Mouse (Mus musculus): ENCODE data around the gene Gnb1l.

Gene Gnb1l

GRCm38 (mm10) chr16:18547891-18548290, 49.4 kb downstream of the Gnb1l start:
- no peak for DNase-seq (ENCODE audit: low read depth, low spot score)

GRCm38 (mm10) chr16:18551604-18552003, 53.1 kb downstream of the Gnb1l start:
- no peak for DNase-seq (ENCODE audit: low read depth, low spot score)

- DNase-seq (ENCODE audit: low read depth, low spot score), result peak; percentile 58
These were observed 53.7 kb downstream of the Gnb1l start for GRCm38 (mm10) chr16:18552106-18552710.

DNA sequence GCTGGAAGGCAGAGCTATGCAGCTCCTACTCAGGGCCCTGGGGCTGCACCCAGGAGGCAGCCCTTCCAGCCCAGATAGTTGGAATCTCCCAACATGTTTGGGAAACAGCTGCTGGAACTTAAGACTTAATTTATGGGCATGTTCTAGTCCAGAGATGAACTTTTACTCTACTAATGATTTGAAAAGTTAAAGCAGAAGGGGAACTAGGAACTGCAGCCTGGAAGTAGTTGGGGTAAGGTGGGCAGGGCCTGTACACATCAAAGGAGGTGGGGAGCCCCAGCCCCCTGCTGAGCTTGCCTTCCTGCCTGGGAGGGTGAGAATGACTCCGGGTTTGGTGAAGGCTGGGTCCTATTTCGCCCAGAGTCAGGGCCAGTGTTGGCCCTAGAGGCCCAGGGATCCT, 56.2 kb downstream of the Gnb1l start:
- no peak for DNase-seq (ENCODE audit: low read depth, low spot score)

DNA sequence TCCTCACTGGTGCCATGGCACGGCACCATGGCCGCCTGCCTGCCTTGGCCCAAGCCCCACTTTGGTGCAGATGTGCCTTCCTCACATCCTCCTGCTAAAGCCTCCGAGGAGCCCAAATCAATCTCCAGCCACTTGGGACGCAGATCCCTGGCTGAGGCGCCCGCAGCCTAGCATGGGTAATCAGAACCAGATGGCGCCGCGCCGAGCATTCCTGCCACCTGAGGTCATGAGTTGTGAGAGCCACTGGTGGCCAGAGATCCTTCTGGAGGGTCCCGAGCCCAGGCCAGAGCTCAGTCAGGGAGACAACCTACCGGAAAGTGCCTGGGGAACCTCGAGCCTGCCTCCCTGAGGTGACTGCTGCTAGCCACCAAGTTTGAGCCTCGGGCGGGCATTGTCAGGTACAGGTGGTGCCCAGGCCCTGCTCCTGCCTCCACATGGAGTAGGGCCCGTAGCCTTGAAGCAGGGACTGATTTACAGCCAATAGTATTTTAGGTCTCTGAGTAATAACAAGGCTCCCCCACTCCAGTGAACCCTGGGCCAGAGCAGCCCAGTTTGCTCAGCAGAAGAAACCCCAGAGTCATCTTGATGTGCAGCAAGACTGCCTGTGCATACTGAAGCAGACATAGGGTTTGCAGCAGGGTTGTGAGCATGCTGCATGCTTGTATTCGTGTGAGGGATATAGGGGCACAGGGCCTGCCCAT, 56.9 kb downstream of the Gnb1l start:
- peak; percentile 19 for DNase-seq (ENCODE audit: low read depth, low spot score)

- DNase-seq (ENCODE audit: low read depth, low spot score), result no peak
These were observed 57.9 kb downstream of the Gnb1l start for GRCm38 (mm10) chr16:18556461-18556860.

DNA sequence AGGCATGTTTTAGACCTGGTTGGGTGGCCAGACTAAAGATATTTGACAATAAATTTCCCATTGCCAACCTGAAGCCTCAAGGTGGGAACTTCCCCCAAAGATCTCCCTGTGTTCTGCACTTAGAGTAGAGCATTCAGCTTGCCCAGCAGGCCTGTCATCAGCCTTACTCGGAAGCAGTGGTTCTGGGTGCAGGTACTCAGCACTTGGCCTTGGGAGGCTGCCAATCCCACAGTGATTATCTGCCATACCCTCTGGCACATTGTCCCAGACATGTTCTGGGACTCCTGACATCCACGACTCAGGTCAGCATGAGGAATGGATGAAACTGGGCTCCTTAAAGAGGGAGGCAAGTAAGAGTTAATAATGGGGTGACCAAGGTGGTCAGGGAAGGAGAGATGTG, 66.0 kb downstream of the Gnb1l start:
- DNase-seq (ENCODE audit: low read depth, low spot score), result no peak

DNA sequence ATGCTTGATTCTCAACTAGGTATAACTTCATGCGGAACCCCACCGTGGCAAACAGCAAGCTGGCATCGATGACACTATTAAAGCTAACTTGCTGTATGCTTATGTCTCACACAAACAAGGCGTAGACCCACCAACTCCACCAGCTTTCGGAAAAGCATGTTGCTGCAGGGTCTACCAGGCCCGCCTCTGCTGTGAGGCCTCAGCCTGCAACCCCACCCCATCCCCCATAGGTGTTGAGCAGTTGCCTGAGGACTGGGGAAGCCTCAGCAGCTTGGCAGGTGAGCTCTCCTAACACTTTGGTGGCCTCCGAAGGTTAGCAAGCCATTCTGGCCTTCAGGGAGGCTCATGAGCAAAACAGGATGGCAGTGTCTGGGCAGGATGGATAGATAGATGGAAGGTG, 70.1 kb downstream of the Gnb1l start:
- no peak for DNase-seq (ENCODE audit: low read depth, low spot score)

GRCm38 (mm10) chr16:18574196-18574595, 75.7 kb downstream of the Gnb1l start:
- no peak for DNase-seq (ENCODE audit: low read depth, low spot score)

GRCm38 (mm10) chr16:18577071-18577470, 78.6 kb downstream of the Gnb1l start:
- no peak for DNase-seq (ENCODE audit: low read depth, low spot score)

GRCm38 (mm10) chr16:18577599-18578160, 79.2 kb downstream of the Gnb1l start:
- DNase-seq (ENCODE audit: low read depth, low spot score), result peak; percentile 33

DNA sequence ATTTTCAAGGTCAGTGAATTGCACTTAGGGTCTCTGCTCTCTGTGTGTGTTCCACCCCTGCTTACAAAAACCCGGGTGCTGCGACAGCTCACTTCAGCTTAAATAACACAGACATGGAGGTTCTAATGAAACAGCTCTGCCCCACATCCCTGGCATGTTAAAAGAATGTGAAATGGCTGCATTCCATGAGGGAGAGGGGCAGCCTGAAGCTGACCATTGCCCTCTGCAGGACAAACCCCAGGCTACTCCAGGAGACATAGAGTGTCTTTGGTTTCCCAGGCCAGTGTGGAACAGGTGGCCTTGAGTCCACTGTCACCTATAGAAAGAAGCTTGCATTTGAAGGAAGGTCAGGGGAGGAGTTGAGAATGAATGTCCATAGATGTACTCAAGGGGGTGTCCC, 81.9 kb downstream of the Gnb1l start:
- DNase-seq (ENCODE audit: low read depth, low spot score), result no peak

DNA sequence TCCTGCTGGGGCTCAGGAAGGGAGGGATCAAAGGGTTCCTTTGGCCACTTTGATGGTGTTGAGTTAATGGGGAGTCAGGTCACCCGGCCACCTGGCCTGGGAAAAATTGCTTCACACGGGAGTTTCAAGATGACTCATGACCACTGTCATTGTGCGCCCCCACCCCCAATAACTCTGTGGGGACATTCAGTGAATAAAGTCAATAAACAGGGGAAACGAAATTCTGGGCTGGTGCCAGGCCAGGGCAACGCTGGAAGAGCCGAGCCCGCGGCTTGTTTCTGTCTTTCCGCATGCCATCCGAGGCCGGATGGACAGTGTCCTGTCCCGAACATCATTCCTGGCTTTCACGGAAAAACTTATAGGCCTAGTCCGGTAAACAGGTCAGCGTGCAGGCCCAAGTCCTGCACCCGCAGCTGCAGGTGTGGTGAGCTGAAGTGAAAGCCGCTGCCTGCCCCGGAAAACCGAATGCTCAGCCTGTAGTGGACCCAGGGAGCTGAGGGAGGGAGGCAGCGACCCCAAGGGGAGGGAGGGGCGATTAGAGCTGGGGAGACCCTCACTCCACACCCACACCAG, 82.6 kb downstream of the Gnb1l start:
- DNase-seq (ENCODE audit: low read depth, low spot score), result no peak

DNA sequence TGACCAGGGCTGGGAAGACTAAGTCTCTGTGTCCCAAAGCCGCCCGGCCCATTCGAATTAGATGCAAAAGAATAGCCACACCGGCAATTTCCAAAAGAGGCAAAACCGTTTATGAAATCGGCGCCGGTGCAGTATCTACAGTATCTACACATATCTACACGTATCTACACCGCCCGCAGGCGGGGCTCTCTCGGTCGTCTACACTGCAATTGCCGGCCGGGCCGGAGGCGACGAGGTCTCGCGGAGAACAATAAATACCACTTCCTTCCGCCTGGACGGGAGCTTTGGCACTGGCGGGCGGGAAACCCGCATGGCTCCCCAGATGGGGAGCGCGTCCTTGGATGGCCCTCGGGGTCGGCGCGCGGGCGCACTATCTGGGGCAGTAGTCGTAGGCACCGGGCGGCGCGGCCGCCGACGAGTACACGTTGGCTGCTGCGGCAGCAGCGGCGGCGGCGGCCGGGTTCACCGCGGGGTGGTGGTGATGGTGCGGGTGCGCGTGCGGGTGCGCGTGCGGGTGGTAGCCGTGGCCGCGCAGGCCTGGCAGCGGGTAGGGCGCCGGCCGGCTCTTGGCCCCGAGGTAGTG, 83.2 kb downstream of the Gnb1l start:
- DNase-seq (ENCODE audit: low read depth, low spot score), result peak; percentile 62

GRCm38 (mm10) chr16:18582426-18583148, 84.1 kb downstream of the Gnb1l start:
- peak; percentile 75 for DNase-seq (ENCODE audit: low read depth, low spot score)

- no peak for DNase-seq (ENCODE audit: low read depth, low spot score)
These were observed 84.7 kb downstream of the Gnb1l start for GRCm38 (mm10) chr16:18583169-18583568.

GRCm38 (mm10) chr16:18583673-18584357, 85.3 kb downstream of the Gnb1l start:
- no peak for DNase-seq (ENCODE audit: low read depth, low spot score)

DNA sequence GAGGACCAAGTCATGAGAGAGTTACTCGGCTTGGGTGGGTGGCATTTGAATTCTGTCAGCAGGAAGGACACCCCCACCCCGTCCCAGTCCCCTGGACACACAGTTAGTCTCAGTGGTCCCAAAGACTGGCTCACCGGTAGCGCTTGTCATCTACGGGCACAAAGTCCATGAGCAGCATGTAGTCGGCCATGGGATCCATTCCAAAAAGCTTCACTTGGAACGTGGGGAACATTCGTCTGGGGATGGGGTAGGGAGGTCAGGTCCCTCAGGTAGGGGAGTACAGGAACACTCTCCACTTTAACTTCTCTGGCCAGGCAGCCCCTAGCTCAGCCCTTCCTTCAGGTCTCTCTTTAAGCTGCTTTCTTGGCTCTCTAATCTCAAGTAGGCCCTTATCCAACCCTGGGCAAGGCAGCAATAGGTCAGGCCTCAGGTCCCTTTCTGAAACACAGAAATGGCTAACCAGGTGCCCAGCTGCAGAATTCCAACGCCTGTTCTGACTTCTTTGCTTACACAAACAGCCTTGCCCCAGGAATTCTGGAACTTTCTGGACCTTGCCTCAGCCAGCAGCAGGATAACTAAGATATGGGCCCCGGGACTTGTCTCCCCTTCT, 86.5 kb downstream of the Gnb1l start:
- no peak for DNase-seq (ENCODE audit: low read depth, low spot score)

GRCm38 (mm10) chr16:18585676-18586075, 87.2 kb downstream of the Gnb1l start:
- peak; percentile 65 for DNase-seq (ENCODE audit: low read depth, low spot score)

DNA sequence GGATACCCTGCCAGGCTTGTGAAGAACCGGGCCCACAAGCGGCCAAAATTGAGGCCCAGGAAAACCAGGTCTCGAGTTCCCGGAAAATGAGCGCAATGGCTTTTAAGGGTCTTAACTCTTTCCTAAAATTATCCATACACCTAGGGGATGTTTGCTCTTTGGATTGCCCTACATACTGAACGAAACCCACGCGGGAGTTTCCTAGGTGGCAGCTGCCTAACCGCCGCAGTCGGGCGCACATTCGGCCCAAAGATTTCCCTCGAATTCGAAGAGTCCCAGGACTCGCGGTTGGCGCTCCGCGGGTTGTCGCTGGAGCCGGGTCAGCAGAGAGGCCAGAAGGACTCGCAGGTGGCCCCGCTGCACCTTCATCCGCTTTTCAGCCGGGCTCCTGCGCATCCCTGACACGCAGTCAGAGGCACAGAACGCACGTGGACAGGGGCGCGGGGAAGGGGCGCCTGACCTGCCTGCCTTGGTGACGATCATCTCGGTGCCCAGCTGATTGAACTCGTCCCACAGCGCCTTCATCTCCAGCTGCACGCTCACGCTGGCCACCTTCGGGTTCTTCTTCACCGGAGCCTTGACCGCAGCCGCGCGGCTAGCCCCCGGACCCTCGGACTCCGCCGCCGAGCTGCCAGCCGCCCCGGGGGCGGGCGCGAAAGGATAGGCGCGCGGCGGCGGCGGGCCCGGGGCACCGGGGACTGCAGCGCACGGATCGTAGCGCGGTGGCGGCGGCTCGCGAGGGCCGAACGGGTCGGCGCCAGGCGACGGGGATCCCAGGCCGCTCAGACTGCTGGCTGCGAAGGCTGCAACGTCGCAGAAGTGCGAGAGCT, 87.8 kb downstream of the Gnb1l start:
- DNase-seq (ENCODE audit: low read depth, low spot score), result peak; percentile 62

Data from ZHBTc4 (cell line).